Mouse (Mus musculus): ENCODE data around the gene Mthfd1l. TPM values are rescaled to one million over a fixed set of nuclear protein-coding genes. Genes with fewer than 3 reads are reported as not detected.

Mthfd1l gene
- polyA plus RNA-seq, 1 experiment from 2014 or later: 5.5 TPM

DNA sequence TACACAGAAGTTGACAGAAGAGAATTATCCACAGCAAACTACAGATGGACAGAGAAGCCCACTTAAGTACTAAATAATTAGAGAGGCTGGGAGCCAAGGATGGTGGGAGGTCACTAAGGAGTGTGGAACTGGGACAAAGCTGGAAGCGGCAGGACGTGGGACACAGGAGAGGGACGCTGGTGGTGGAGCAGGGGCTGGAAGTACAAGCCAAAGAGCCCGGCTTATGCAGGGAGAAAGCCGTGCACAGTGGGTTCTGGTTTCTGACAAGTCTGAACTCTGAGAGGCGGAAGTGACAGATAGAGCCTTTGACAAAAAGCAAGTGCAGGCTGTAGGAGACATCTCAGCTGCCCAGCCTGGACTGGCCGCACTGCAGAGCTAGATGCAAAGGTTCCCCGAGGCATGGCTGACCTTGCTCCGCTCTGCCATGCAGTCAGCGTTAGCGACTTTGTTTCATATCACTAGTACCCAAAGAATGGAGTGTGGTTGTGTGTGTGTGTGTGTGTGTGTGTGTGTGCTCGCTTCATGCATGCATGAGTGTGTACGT is 187.4 kb downstream of the Mthfd1l start:
- Histone ChIP-seq H3K27ac (replicated peaks) (peak overlapping the region; percentile 40; the same call in 1 of the 2 replicates), H3K4me2 (replicated peaks; ENCODE audit: low read depth) (no peak overlapping the region), H3K4me1 (replicated peaks; ENCODE audit: control insufficient read depth, insufficient read depth) (peaks cover 5% of the 10 kb centered on the region; the same call in 1 of the 2 replicates), H3K9me3 (ENCODE audit: control insufficient read depth, low read length) (no peaks in the 10 kb centered on the region), H3K36me3 (ENCODE audit: control insufficient read depth, insufficient read depth, low read length) (no peaks in the 10 kb centered on the region), H3K4me3 (ENCODE audit: low read depth, low read length) (no peak overlapping the region), H3K9ac (ENCODE audit: low read length) (no peak overlapping the region), H3K27me3 (ENCODE audit: control insufficient read depth, insufficient read depth, low read length) (no peaks in the 10 kb centered on the region)
- DNase-seq (ENCODE audit: low spot score) (no peak), ATAC-seq (ENCODE audit: low FRiP score, low TSS enrichment) (no peak)
- TF ChIP-seq CTCF (IDR thresholded peaks at IDR 0.05; ENCODE audit: low read depth) (no peak), EP300 (optimal IDR thresholded peaks at IDR 0.05) (no peak)
- WGBS: 52% methylated on average over 13 of the region's 13 CpGs

DNA sequence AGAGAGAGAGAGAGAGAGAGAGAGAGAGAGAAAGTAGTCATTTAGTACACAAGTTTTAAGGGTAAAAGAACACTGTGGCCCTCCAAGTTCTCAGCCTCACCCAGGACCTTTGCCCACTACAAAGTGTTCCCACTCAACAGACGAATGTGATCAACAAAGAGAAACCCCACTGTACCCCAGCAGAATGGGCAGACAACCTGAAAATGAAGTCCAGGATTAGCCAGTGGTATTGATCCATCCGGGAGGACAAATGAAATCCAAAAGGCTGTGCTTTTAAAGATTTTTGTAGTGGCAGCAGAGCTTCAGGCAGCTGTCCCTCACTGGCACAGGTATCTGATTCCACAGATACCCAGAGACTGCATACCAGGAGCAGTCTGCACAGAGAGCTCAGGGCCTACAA is 189.1 kb downstream of the Mthfd1l start:
- Histone ChIP-seq H3K9me3 (ENCODE audit: control insufficient read depth, low read length) (no peaks in the 10 kb centered on the region), H3K4me1 (replicated peaks; ENCODE audit: control insufficient read depth, insufficient read depth) (peaks cover 5% of the 10 kb centered on the region; the same call in 1 of the 2 replicates), H3K27me3 (ENCODE audit: control insufficient read depth, insufficient read depth, low read length) (no peaks in the 10 kb centered on the region), H3K9ac (ENCODE audit: low read length) (no peak overlapping the region), H3K4me2 (replicated peaks; ENCODE audit: low read depth) (no peak overlapping the region), H3K36me3 (ENCODE audit: control insufficient read depth, insufficient read depth, low read length) (no peaks in the 10 kb centered on the region), H3K4me3 (ENCODE audit: low read depth, low read length) (no peak overlapping the region), H3K27ac (replicated peaks) (0 out of 2 replicates have a peak overlapping the region, but pooled peaks have one; percentile 24)
- DNase-seq (ENCODE audit: low spot score) (no peak), ATAC-seq (ENCODE audit: low FRiP score, low TSS enrichment) (no peak)
- TF ChIP-seq EP300 (optimal IDR thresholded peaks at IDR 0.05) (no peak), CTCF (IDR thresholded peaks at IDR 0.05; ENCODE audit: low read depth) (no peak)
- 72% methylated on average over 2 of the region's 2 CpGs for WGBS

DNA sequence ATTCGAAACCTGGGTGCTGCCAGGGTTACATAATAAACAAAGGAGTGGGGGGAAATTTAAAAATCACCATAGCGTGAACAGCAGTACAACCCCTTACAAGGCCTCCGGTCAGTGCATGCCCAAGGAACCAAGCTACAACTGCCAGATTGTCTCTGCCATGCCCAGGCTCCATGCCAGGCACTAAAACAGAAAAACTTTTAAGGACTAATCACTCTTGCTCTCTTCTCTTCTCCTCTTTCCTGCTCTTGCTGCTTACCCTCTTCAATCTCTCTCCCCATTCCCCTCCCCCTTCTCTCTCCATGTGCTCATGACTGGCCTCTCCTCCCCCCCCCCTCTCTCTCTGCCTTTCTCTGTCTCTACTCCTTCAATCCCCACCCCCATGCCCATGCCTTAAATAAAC is 190.1 kb downstream of the Mthfd1l start:
- Histone ChIP-seq H3K4me1 (replicated peaks; ENCODE audit: control insufficient read depth, insufficient read depth) (peaks cover 5% of the 10 kb centered on the region; the same call in 1 of the 2 replicates), H3K36me3 (ENCODE audit: control insufficient read depth, insufficient read depth, low read length) (no peaks in the 10 kb centered on the region), H3K9me3 (ENCODE audit: control insufficient read depth, low read length) (no peaks in the 10 kb centered on the region), H3K27me3 (ENCODE audit: control insufficient read depth, insufficient read depth, low read length) (no peaks in the 10 kb centered on the region), H3K9ac (ENCODE audit: low read length) (no peak overlapping the region), H3K4me3 (ENCODE audit: low read depth, low read length) (no peak overlapping the region), H3K4me2 (replicated peaks; ENCODE audit: low read depth) (no peak overlapping the region), H3K27ac (replicated peaks) (0 out of 2 replicates have a peak overlapping the region, but pooled peaks have one; percentile 24)
- WGBS: 60% methylated on average over 3 of the region's 3 CpGs
- DNase-seq (ENCODE audit: low spot score): no peak
- ATAC-seq (ENCODE audit: low FRiP score, low TSS enrichment): no peak
- no peak for TF ChIP-seq EP300 (optimal IDR thresholded peaks at IDR 0.05)
- TF ChIP-seq CTCF (IDR thresholded peaks at IDR 0.05; ENCODE audit: low read depth): no peak

DNA sequence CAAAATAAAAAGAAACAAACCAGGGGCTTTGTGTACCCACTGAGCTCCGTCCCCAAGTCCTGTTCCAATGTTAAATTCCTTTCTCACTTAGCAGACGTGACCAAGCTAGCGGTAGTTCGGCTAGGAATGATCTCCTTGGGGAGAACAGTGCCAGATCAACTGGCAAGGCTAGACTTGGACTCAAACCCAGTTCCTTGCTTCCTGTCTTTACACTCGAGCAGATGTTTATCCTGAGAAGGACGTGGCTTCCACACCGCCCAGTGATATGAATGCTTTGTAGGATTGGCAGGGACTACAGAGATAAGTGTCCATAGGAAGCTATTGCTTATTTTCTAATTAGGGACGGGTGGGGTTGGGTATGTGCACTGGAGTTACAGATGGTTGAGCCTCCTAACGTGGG is 191.8 kb downstream of the Mthfd1l start:
- no peak overlapping the region for H3K27ac ChIP-seq (replicated peaks)
- no peaks in the 10 kb centered on the region for H3K4me1 ChIP-seq (replicated peaks; ENCODE audit: control insufficient read depth, insufficient read depth)
- H3K4me3 ChIP-seq (ENCODE audit: low read depth, low read length): no peak overlapping the region
- no peaks in the 10 kb centered on the region for H3K27me3 ChIP-seq (ENCODE audit: control insufficient read depth, insufficient read depth, low read length)
- no peak for TF ChIP-seq CTCF (IDR thresholded peaks at IDR 0.05; ENCODE audit: low read depth)
- TF ChIP-seq EP300 (optimal IDR thresholded peaks at IDR 0.05): no peak
- no peaks in the 10 kb centered on the region for H3K9me3 ChIP-seq (ENCODE audit: control insufficient read depth, low read length)
- no peak overlapping the region for H3K9ac ChIP-seq (ENCODE audit: low read length)
- no peaks in the 10 kb centered on the region for H3K36me3 ChIP-seq (ENCODE audit: control insufficient read depth, insufficient read depth, low read length)
- 62% methylated on average over 9 of the region's 9 CpGs for WGBS
- ATAC-seq (ENCODE audit: low FRiP score, low TSS enrichment) (no peak), DNase-seq (ENCODE audit: low spot score) (no peak)
- H3K4me2 ChIP-seq (replicated peaks; ENCODE audit: low read depth): no peak overlapping the region

DNA sequence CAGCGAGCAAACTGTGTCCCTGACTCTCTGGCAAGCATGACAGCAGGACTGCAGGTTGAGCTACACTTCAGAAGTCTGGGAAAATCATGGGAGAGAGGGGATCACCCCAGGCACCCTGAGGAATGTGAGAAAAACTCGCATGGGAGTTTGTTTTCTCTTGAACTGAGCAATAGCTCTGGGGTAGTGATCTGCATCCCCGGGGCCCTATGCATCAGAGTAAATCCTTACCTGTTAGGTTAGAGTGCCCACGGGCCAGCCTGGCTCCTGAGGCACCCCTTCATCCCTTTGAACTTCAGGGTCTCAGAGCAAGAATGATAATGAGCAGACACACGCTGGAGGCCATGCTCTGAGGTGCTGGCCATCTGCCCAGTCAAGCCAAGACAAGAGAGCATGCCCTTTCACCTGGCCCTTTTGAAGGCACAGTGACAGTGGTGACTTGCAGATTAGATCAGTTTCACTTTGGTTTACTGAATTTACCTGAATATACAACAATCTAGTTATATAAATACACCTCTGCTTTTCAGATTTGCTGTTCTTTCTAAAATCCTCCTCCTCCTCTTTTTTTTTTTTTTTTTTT is 195.4 kb downstream of the Mthfd1l start:
- Histone ChIP-seq H3K27me3 (ENCODE audit: control insufficient read depth, insufficient read depth, low read length) (no peaks in the 10 kb centered on the region), H3K4me3 (ENCODE audit: low read depth, low read length) (no peak overlapping the region), H3K9me3 (ENCODE audit: control insufficient read depth, low read length) (no peaks in the 10 kb centered on the region), H3K4me2 (replicated peaks; ENCODE audit: low read depth) (no peak overlapping the region), H3K27ac (replicated peaks) (no peak overlapping the region), H3K36me3 (ENCODE audit: control insufficient read depth, insufficient read depth, low read length) (no peaks in the 10 kb centered on the region), H3K4me1 (replicated peaks; ENCODE audit: control insufficient read depth, insufficient read depth) (no peaks in the 10 kb centered on the region), H3K9ac (ENCODE audit: low read length) (no peak overlapping the region)
- TF ChIP-seq CTCF (IDR thresholded peaks at IDR 0.05; ENCODE audit: low read depth): no peak
- no peak for TF ChIP-seq EP300 (optimal IDR thresholded peaks at IDR 0.05)
- 25% methylated on average over 5 of the region's 5 CpGs for WGBS
- DNase-seq (ENCODE audit: low spot score) (no peak), ATAC-seq (ENCODE audit: low FRiP score, low TSS enrichment) (no peak)

GRCm38 (mm10) chr10:4174229-4174628 is 201.3 kb downstream of the Mthfd1l start:
- WGBS: 64% methylated on average over 5 of the region's 5 CpGs
- no peak for DNase-seq (ENCODE audit: low spot score)

More at GRCm38 (mm10) chr10:4174229-4174628, 201.3 kb downstream of the Mthfd1l start:
- H3K36me3 ChIP-seq (ENCODE audit: control insufficient read depth, insufficient read depth, low read length): no peaks in the 10 kb centered on the region
- no peaks in the 10 kb centered on the region for H3K9me3 ChIP-seq (ENCODE audit: control insufficient read depth, low read length)
- H3K27ac ChIP-seq (replicated peaks): no peak overlapping the region
- no peak for ATAC-seq (ENCODE audit: low FRiP score, low TSS enrichment)
- no peaks in the 10 kb centered on the region for H3K27me3 ChIP-seq (ENCODE audit: control insufficient read depth, insufficient read depth, low read length)
- TF ChIP-seq EP300 (optimal IDR thresholded peaks at IDR 0.05) (no peak), CTCF (IDR thresholded peaks at IDR 0.05; ENCODE audit: low read depth) (no peak)
- no peak overlapping the region for H3K4me3 ChIP-seq (ENCODE audit: low read depth, low read length)
- no peaks in the 10 kb centered on the region for H3K4me1 ChIP-seq (replicated peaks; ENCODE audit: control insufficient read depth, insufficient read depth)
- H3K9ac ChIP-seq (ENCODE audit: low read length): no peak overlapping the region
- H3K4me2 ChIP-seq (replicated peaks; ENCODE audit: low read depth): no peak overlapping the region

All from stomach, postnatal 0 days (tissue).